Mouse (Mus musculus) liver, embryonic 14.5 days (tissue): Measurements from ENCODE around the gene Ankrd63. TPM values are rescaled to one million over a fixed set of nuclear protein-coding genes. Genes with fewer than 3 reads are reported as not detected.

ENCODE experiments used
- ATAC-seq: fragments of 200-750 bp; cut with Nextera tagmentation; 2 replicates; pipeline ENCODE4 v1.8.0; 2017; ENCODE audit warnings: moderate number of reproducible peaks, mild to moderate bottlenecking, moderate library complexity; ENCODE audit not compliant: insufficient read depth
- DNase-seq, 3 experiments: peaks; one replicate each; pipeline ENCODE4 v3.0.0-alpha.2; 2012 to 2013; ENCODE audit warnings: low read depth in 3 of 3, low spot score in 3 of 3
- H3K27ac ChIP-seq: fragments of 300-500 bp; sonication (generic); 2 replicates; pipeline ENCODE4 v1.5.1; 2014; ENCODE audit warnings: moderate library complexity, mild to moderate bottlenecking, control low read depth, inconsistent platforms
- H3K27me3 ChIP-seq: fragments of 300-500 bp; sonication (generic); 2 replicates; pipeline ENCODE4 v1.6.1; 2014; ENCODE audit warnings: mild to moderate bottlenecking, low read length, moderate library complexity; ENCODE audit not compliant: control insufficient read depth, insufficient read depth
- H3K36me3 ChIP-seq: fragments of 300-500 bp; sonication (generic); replicated peaks from 2 replicates; pipeline ENCODE4 v1.6.1; 2014; ENCODE audit warnings: low read depth; ENCODE audit not compliant: control insufficient read depth, insufficient read depth
- H3K4me1 ChIP-seq, 2 experiments: fragments of 200-500 bp in 1 of 2; fragments of 300-500 bp in 1 of 2; sonication (generic) in 1 of 2; replicated peaks; 2 replicates each; pipeline ENCODE4 v1.6.1; 2012 to 2014; ENCODE audit warnings: antibody characterized with exemption in 1 of 2, inconsistent platforms in 1 of 2, low read length in 1 of 2; ENCODE audit not compliant: control insufficient read depth in 2 of 2, insufficient read depth in 2 of 2
- H3K4me2 ChIP-seq: fragments of 300-500 bp; sonication (generic); 2 replicates; pipeline ENCODE4 v1.6.1; 2014; ENCODE audit warnings: low read depth, mild to moderate bottlenecking, control low read depth, moderate library complexity
- H3K4me3 ChIP-seq, 2 experiments: fragments of 200-500 bp in 1 of 2; fragments of 300-500 bp in 1 of 2; sonication (generic) in 1 of 2; 2 replicates each; pipeline ENCODE4 v1.5.1; 2012 to 2014; ENCODE audit warnings: low read depth in 2 of 2, low read length in 2 of 2, mild to moderate bottlenecking in 2 of 2, control low read depth in 1 of 2, inconsistent platforms in 1 of 2, moderate library complexity in 1 of 2; ENCODE audit not compliant: insufficient read depth in 1 of 2
- H3K9ac ChIP-seq: fragments of 300-500 bp; sonication (generic); replicated peaks from 2 replicates; pipeline ENCODE4 v1.6.1; 2014; ENCODE audit warnings: mild to moderate bottlenecking, control low read depth, moderate library complexity
- H3K9me3 ChIP-seq: fragments of 300-500 bp; sonication (generic); 2 replicates; pipeline ENCODE4 v1.6.1; 2016; ENCODE audit warnings: low read length, mixed read lengths; ENCODE audit not compliant: control insufficient read depth
- CTCF ChIP-seq: IDR thresholded peaks from 2 replicates; pipeline ENCODE4 v1.5.1; 2016; ENCODE audit warnings: antibody characterized with exemption, low read depth, control low read depth
- EP300 ChIP-seq: IDR thresholded peaks from 2 replicates; pipeline ENCODE4 v1.6.1; 2016; ENCODE audit warnings: antibody characterized with exemption, low read depth
- WGBS: fragments of 180-500 bp; shearing (Covaris S2); extraction: QIAGEN DNeasy Blood & Tissue Kit; methylation state at CpG from one replicate; pipeline ENCODE4 v1.1.7; 2014; ENCODE audit not compliant: insufficient replicate concordance; 5-methylcytosine and 5-hydroxymethylcytosine counted together
- polyA plus RNA-seq, 2 experiments: library from polyadenylated mRNA; depleted of rRNA in 1 of 2; stranded (reverse) in 1 of 2; unstranded in 1 of 2; fragments of >200 nt; fragmentation: Nextera tagmentation in 1 of 2; extraction: Ambion mirVana in 1 of 2; gene quantifications; 2 replicates each; pipeline versions ENCODE4 v1.2.1 to v1.2.3; 2012 to 2014

Ankrd63 gene
- polyA plus RNA-seq, 2 experiments, result 0.03 to 0.07 TPM

DNA sequence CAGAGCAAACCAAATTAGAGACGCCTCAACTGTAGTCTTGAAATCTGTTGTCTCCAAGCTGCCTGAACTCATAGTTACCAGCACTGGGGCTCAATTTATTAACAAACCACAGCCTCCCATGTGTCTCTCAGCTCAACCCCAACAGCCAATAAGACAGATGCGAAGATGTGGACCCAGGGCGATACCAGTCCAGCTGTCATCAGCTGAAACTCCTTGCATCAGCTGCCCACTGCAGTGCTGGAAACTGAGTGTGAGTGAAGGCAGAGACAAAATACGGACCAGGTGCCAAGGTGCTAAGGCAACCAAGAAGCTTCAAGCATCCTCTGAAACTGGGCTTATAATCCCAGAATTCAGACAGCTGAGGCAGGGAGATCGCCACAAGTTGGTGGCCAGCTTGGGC, 28.2 kb upstream of the Ankrd63 start:
- H3K27ac ChIP-seq, result no peak overlapping the region
- WGBS, result 74% methylated on average over 5 of the region's 5 CpGs
- H3K9ac ChIP-seq, result no peak overlapping the region
- no peak overlapping the region for H3K4me2 ChIP-seq
- no peak overlapping the region for H3K4me3 ChIP-seq
- TF ChIP-seq CTCF (no peak), EP300 (no peak)
- H3K27me3 ChIP-seq, result no peaks in the 10 kb centered on the region; the same call in 1 of the 2 replicates
- no peaks in the 10 kb centered on the region for H3K36me3 ChIP-seq
- peaks cover 0 to 5% of the 10 kb centered on the region in 2 experiments; a peak in 1 of 4 replicates for H3K4me1 ChIP-seq
- no peak for DNase-seq
- no peaks in the 10 kb centered on the region for H3K9me3 ChIP-seq
- ATAC-seq, result no peak

DNA sequence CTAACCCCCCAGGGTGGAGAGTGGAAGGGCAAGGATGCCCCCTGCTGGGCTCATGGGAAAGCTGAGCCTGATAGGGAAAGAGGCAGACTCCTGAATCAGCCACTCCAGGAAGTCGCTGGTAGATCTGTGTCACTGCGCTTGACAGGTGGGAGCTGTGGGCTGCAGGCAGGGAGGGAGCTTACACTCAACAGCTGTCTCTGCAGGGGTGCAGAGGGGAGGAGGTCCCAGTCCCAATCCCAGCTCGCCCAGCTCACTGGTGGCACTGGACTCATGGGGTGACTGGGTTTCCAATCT, 26.8 kb upstream of the Ankrd63 start:
- H3K27me3 ChIP-seq, result no peaks in the 10 kb centered on the region; the same call in 1 of the 2 replicates
- peak; percentile 35; the same call in 1 of the 2 replicates for ATAC-seq
- no peaks in the 10 kb centered on the region for H3K9me3 ChIP-seq
- DNase-seq, result no peak
- WGBS, result 3% methylated on average over 3 of the region's 3 CpGs
- peaks cover 0 to 5% of the 10 kb centered on the region in 2 experiments; a peak in 1 of 4 replicates for H3K4me1 ChIP-seq
- H3K4me2 ChIP-seq, result no peak overlapping the region
- no peak overlapping the region for H3K27ac ChIP-seq
- TF ChIP-seq EP300 (no peak), CTCF (peak; percentile 87)
- H3K4me3 ChIP-seq, result no peak overlapping the region
- H3K36me3 ChIP-seq, result no peaks in the 10 kb centered on the region
- no peak overlapping the region for H3K9ac ChIP-seq

DNA sequence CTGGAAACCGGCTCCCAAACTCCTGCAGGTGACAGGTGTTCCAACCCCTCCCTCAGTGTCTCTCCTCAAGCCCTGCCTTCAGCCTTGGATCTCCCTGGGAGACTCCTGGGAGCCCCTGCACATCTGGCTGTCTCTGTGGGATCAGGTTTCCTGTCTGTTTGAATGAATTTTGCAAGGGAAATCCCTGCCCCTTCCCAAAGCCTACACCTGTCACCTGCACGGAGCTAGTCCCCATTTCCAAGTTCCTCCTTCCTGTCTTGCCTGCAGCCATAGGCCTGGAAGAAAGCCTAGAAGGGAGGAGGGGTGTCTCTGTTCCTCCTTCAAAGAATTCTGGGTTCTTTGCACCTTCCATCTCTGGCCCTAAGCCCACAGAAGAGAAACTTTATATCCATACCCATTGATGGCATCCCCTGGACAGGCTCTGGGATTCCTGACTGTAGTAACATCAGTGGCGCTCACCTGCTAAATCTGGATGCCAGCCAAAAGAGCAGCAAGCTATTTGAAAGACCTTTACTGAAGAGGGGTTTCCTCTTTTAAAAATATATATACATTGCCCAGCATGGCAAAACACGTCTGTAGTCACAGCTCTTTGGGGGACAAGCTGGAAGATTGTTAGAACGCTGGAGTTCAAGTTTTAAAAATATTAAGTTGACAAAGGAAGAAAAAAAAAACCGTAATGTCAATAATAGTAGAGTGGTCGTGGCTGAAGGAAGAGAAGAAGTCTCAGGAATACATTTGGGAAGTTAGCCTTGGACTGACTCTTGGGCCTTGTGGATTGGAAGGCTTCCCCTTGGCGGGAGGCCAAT, 26.3 kb upstream of the Ankrd63 start:
- no peak for DNase-seq
- Histone ChIP-seq H3K4me2 (no peak overlapping the region), H3K27ac (no peak overlapping the region), H3K9me3 (no peaks in the 10 kb centered on the region), H3K9ac (no peak overlapping the region), H3K4me1 (peaks cover 0 to 5% of the 10 kb centered on the region in 2 experiments; a peak in 1 of 4 replicates), H3K36me3 (no peaks in the 10 kb centered on the region), H3K4me3 (no peak overlapping the region), H3K27me3 (no peaks in the 10 kb centered on the region; the same call in 1 of the 2 replicates)
- ATAC-seq, result no peak
- TF ChIP-seq EP300, result no peak
- TF ChIP-seq CTCF, result no peak
- 29% methylated on average over 8 of the region's 8 CpGs for WGBS

DNA sequence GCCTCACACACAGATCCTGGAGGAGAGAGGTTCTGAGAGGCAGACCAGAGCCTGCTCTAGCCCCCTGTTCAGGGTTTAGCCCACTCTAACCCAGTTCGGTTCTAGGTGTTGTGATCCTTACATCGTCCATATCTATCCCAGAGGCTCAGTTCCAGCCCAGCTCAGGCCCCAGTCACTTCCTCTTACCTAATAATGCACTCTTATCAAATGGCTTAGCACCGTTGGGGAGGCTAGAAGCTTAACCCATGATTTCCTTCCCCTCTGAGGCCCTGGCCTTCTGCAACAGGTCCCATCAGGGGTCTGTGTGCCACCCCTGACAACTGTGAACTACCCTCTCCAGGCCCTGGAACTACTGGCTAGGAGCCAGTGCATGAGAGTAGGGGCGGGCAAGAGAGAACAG, 25.4 kb upstream of the Ankrd63 start:
- no peaks in the 10 kb centered on the region for H3K36me3 ChIP-seq
- H3K27me3 ChIP-seq, result no peaks in the 10 kb centered on the region; the same call in 1 of the 2 replicates
- no peaks in the 10 kb centered on the region for H3K9me3 ChIP-seq
- peaks cover 0 to 6% of the 10 kb centered on the region in 2 experiments; a peak in 2 of 4 replicates for H3K4me1 ChIP-seq
- H3K9ac ChIP-seq, result no peak overlapping the region
- H3K4me3 ChIP-seq, result no peak overlapping the region
- no peak overlapping the region for H3K27ac ChIP-seq
- WGBS, result 13% methylated on average over 4 of the region's 4 CpGs
- no peak overlapping the region for H3K4me2 ChIP-seq
- DNase-seq, result no peak
- TF ChIP-seq EP300 (no peak), CTCF (no peak)
- ATAC-seq, result no peak

DNA sequence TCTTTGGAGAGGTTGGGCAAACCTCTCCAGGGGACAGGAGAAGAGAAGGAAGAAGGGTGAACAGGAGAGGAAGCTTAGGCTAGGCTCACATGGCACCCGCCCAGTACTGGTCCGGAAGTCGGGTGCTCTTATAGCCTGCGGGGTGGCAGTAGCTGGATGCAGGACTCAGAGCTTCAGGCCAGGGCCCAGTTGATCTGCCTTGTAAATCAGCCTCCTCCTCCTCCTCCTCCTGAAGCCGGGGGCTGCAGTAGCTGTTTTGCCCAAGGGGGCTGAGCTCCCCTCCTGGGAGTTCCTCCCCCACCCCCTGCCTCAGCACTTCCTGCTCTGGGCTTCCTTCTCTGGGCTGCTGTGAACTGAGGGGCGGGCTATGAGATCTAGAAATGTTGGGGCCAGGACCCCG, 24.6 kb upstream of the Ankrd63 start, which contains the start of gene Plcb2:
TSS of gene Plcb2 (minus strand) at position 102 of the 400 bp plus-strand sequence.
- TF ChIP-seq CTCF, result no peak
- no peak for TF ChIP-seq EP300
- H3K4me2 ChIP-seq, result peak within 1 kb of the TSS; percentile 7
- H3K36me3 ChIP-seq, result no peaks in the 10 kb centered on the region
- ATAC-seq (peak; percentile 27; the same call in 1 of the 2 replicates), DNase-seq (no peak)
- peaks cover 0 to 13% of the 10 kb centered on the region in 2 experiments; a peak in 2 of 4 replicates for H3K4me1 ChIP-seq
- H3K9me3 ChIP-seq, result no peaks in the 10 kb centered on the region
- no peaks in the 10 kb centered on the region for H3K27me3 ChIP-seq
- H3K4me3 ChIP-seq, result peak within 1 kb of the TSS; percentile 22 to 38; a peak in 3 of 4 replicates
- no peak within 1 kb of the TSS for H3K27ac ChIP-seq
- WGBS, result 9% methylated on average over 7 of the region's 7 CpGs
- no peak within 1 kb of the TSS for H3K9ac ChIP-seq
